Mouse (Mus musculus): Measurements from ENCODE around the gene Xrra1. TPM values are rescaled to one million over a fixed set of nuclear protein-coding genes. Genes with fewer than 3 reads are reported as not detected.

The Xrra1 gene
- polyA plus RNA-seq, 1 experiment from 2014 or later = 0.81 TPM

DNA sequence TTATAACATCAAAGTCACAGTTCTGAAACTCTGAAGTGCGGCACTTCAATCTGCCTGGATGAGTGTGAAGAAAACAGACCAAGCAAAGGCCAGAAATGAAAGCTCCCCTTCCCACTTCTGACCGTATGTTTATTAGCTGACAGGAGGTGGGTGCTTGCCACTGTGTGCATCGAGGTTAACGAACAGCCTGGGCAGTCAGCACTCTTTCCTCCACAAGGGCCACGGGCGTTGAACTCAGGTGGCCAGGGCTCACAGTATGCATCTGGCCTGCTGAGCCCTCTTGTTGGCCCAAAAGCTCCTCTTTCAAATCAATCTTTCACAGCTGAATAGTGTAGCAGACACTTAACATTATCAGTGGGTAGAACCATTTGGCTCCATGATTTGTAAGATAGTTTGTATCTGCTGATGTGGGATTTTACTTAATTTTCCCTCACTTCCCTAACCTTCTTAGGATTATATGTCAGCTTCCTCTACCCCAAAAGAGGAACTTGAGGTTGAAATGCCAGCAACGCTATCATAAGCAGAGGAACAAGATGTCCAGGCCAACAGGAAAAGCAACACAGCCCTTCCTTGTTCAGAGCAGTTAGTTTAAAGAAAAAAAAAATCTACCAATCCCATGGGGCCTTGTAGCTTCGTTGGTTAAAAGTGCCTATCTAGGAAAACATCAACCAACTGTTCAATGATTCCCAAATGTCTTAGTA lies 103.8 kb downstream of the Xrra1 start:
- no peak overlapping the region for H3K4me2 ChIP-seq (ENCODE audit: low read length)
- H3K9ac ChIP-seq (ENCODE audit: low read depth, low read length) = no peak overlapping the region

DNA sequence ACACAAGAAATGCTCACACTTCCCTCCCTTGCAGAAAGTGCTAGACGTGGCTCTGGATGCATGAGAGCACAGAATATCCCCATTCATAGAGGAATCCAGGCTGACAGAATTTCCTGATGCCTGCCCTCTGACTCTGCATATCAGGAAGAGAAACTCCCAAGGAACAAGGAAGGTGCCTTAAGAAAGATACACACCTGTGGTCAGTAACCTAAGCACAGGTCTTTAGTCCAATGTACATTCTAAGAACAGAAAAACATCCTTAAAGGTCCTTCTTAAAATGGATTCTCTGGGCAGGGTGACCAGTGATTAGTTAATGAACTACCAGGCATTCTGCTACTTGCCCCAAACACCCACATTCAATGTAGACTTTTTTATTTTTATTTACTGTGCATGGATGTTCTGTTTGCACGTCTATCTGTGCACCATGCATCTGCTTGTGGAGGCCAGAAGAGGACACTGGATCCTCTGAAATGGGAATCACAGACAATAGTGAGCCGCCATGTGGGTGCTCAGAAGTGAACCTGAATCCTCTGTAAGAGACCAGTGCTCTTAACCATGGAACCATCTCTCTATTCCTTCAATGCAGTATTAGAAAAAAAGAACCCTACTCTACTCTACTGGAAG lies 104.4 kb downstream of the Xrra1 start:
- ATAC-seq = no peak
- no peaks in the 10 kb centered on the region for H3K27me3 ChIP-seq (replicated peaks; ENCODE audit: control insufficient read depth, insufficient read depth, low read length)
- no peak overlapping the region for H3K4me3 ChIP-seq (ENCODE audit: low read length)
- no peaks in the 10 kb centered on the region for H3K36me3 ChIP-seq (ENCODE audit: control insufficient read depth, insufficient read depth, low read length)
- H3K4me1 ChIP-seq (ENCODE audit: control insufficient read depth, insufficient read depth, low read depth, low read length) = peaks cover 33% of the 10 kb centered on the region
- no peak overlapping the region for H3K9ac ChIP-seq (ENCODE audit: low read depth, low read length)
- no peak overlapping the region for H3K4me2 ChIP-seq (ENCODE audit: low read length)
- H3K9me3 ChIP-seq (ENCODE audit: control insufficient read depth, low read length) = no peaks in the 10 kb centered on the region
- no peak overlapping the region for H3K27ac ChIP-seq (ENCODE audit: low read depth, low read length)
- 76% methylated on average over 3 of the region's 3 CpGs for WGBS

More for the DNA sequence above, 103.8 kb downstream of the Xrra1 start:
- ATAC-seq = no peak
- WGBS = 61% methylated on average over 8 of the region's 8 CpGs
- H3K4me1 ChIP-seq (ENCODE audit: control insufficient read depth, insufficient read depth, low read depth, low read length) = peaks cover 33% of the 10 kb centered on the region
- H3K27me3 ChIP-seq (replicated peaks; ENCODE audit: control insufficient read depth, insufficient read depth, low read length) = no peaks in the 10 kb centered on the region
- peak overlapping the region; percentile 63; the same call in 1 of the 2 replicates for H3K27ac ChIP-seq (ENCODE audit: low read depth, low read length)
- no peaks in the 10 kb centered on the region for H3K9me3 ChIP-seq (ENCODE audit: control insufficient read depth, low read length)
- H3K4me3 ChIP-seq (ENCODE audit: low read length) = no peak overlapping the region
- no peaks in the 10 kb centered on the region for H3K36me3 ChIP-seq (ENCODE audit: control insufficient read depth, insufficient read depth, low read length)

GRCm38 (mm10) chr7:99965020-99965841 lies 106.3 kb downstream of the Xrra1 start:
- H3K27ac ChIP-seq (ENCODE audit: low read depth, low read length) = peak overlapping the region; percentile 75
- no peaks in the 10 kb centered on the region for H3K36me3 ChIP-seq (ENCODE audit: control insufficient read depth, insufficient read depth, low read length)
- peak overlapping the region; percentile 39 for H3K4me2 ChIP-seq (ENCODE audit: low read length)
- H3K27me3 ChIP-seq (replicated peaks; ENCODE audit: control insufficient read depth, insufficient read depth, low read length) = no peaks in the 10 kb centered on the region
- H3K9me3 ChIP-seq (ENCODE audit: control insufficient read depth, low read length) = no peaks in the 10 kb centered on the region
- peak; percentile 63 for ATAC-seq
- 0 out of 2 replicates have a peak overlapping the region, but pooled peaks have one; percentile 0 for H3K4me3 ChIP-seq (ENCODE audit: low read length)
- peaks cover 40% of the 10 kb centered on the region for H3K4me1 ChIP-seq (ENCODE audit: control insufficient read depth, insufficient read depth, low read depth, low read length)
- H3K9ac ChIP-seq (ENCODE audit: low read depth, low read length) = peak overlapping the region; percentile 6
- 8% methylated on average over 9 of the region's 9 CpGs for WGBS

DNA sequence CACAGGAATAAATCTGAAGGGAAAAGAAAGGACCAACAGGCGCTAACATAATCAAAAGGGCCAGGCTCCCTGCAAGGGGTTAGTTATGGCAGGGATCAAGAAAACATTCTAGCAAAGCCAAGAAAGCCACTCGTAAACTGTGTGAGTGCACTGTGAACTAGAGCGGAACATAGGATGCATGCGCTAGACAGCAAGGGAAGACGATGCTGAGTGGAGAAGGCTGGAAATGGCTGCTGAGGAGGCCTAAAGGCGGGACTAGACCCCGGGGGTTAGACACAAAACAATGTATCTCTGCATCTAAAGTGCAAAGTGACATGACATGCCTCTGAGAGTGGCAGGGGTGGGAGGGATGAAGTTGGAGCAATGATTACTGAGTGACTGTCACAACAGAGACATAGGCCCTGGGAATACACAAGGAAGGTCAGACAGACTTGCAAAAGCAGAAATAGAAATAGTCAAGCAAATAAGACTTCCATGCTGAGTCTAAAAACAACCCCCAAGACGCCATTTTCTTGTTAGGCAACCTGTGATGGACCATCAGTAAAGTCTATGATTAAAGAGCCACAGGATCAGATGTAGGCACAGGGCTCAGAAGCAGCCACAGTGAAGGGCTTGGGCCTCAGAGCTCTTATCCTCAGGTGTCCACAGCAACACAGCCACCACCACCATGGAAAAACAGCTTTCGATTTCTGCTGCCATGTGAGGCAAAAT lies 107.2 kb downstream of the Xrra1 start:
- Histone ChIP-seq H3K27me3 (replicated peaks; ENCODE audit: control insufficient read depth, insufficient read depth, low read length) (no peaks in the 10 kb centered on the region), H3K9me3 (ENCODE audit: control insufficient read depth, low read length) (no peaks in the 10 kb centered on the region), H3K27ac (ENCODE audit: low read depth, low read length) (peak overlapping the region; percentile 75), H3K9ac (ENCODE audit: low read depth, low read length) (no peak overlapping the region; the same call in none of the 2 replicates), H3K4me3 (ENCODE audit: low read length) (no peak overlapping the region), H3K36me3 (ENCODE audit: control insufficient read depth, insufficient read depth, low read length) (no peaks in the 10 kb centered on the region), H3K4me2 (ENCODE audit: low read length) (no peak overlapping the region), H3K4me1 (ENCODE audit: control insufficient read depth, insufficient read depth, low read depth, low read length) (peaks cover 41% of the 10 kb centered on the region)
- WGBS = 25% methylated on average over 9 of the region's 9 CpGs
- ATAC-seq = peak; percentile 60; the same call in 1 of the 2 replicates

Other genes starting within 250 kb of the Xrra1 start
- gene Tpbgl, start 232.0 kb upstream of the Xrra1 start, polyA plus RNA-seq (2015; fragmentation: Nextera tagmentation; extraction: Ambion mirVana) = 2.2 and 2.7 TPM in 2 replicates
- 6.7 and 7.5 TPM in 2 replicates for gene Slco2b1, start 147.8 kb upstream of the Xrra1 start, polyA plus RNA-seq (2015; fragmentation: Nextera tagmentation; extraction: Ambion mirVana)
- not detected in 2 replicates for gene Olfr520, start 128.8 kb upstream of the Xrra1 start, polyA plus RNA-seq (2015; fragmentation: Nextera tagmentation; extraction: Ambion mirVana)
- gene Olfr521, start 95.6 kb upstream of the Xrra1 start, polyA plus RNA-seq (2015; fragmentation: Nextera tagmentation; extraction: Ambion mirVana) = not detected in 2 replicates
- gene Neu3, start 30.7 kb upstream of the Xrra1 start, polyA plus RNA-seq (2015; fragmentation: Nextera tagmentation; extraction: Ambion mirVana) = 2.3 and 2.8 TPM in 2 replicates
- gene Spcs2, start 4.3 kb downstream of the Xrra1 start, polyA plus RNA-seq (2015; fragmentation: Nextera tagmentation; extraction: Ambion mirVana) = 286 and 290 TPM in 2 replicates
- gene Rnf169, start 121.3 kb downstream of the Xrra1 start, polyA plus RNA-seq (2015; fragmentation: Nextera tagmentation; extraction: Ambion mirVana) = 4.1 and 4.2 TPM in 2 replicates
- 0.88 and 1.1 TPM in 2 replicates for gene Chrdl2, start 147.1 kb downstream of the Xrra1 start, polyA plus RNA-seq (2015; fragmentation: Nextera tagmentation; extraction: Ambion mirVana)

All from hindbrain, embryonic 16.5 days (tissue).